13 mouse cellular contexts compared by ENCODE assay signal in genomic region chr5:111730560-111731167, GRCm38 (mm10). TPM values are rescaled to one million over a fixed set of nuclear protein-coding genes. Genes with fewer than 3 reads are reported as not detected.
DNase-seq lines count a peak whose midpoint lies in the region; ATAC-seq lines count a peak whose summit lies in the region.
"Had no signal": no experiment of that assay in that cellular context is flagged by ENCODE, and none has a peak within 500 bp of the region (broad histone marks: within the 10 kb centered on the region; RNA-seq: fewer than 3 reads in every experiment).

No protein-coding gene starts in this region.

- no peak for DNase-seq in heart, adult 8-10 months (ENCODE audit: low spot score)
- DNase-seq in embryo, embryonic 9.5 days (ENCODE audit: extremely low spot score): peak; percentile 45
- DNase-seq in hindbrain, embryonic 14.5 days (ENCODE audit: low spot score): no peak
- no peak for DNase-seq in adrenal gland, adult 18-20 months (ENCODE audit: low spot score in 2 of 2)
- no peak for DNase-seq in layer of hippocampus, postnatal 14 days (ENCODE audit: low spot score in 2 of 2)
- no peak for DNase-seq in cerebellum, adult 9-10 months
- DNase-seq: gastrocnemius, postnatal 14 days; kidney, adult 18-20 months; lung, postnatal 14 days had no signal

- no peak overlapping the region for H3K4me3 ChIP-seq in heart, embryonic 13.5 days
- no peak overlapping the region for H3K4me3 ChIP-seq in hindbrain, embryonic 14.5 days (replicated peaks; ENCODE audit: low read length)
- H3K4me3 ChIP-seq in neural tube, embryonic 12.5 days: no peak overlapping the region
- H3K4me3 ChIP-seq: embryonic facial prominence, embryonic 15.5 days had no signal

- H3K27ac ChIP-seq in heart, embryonic 13.5 days (replicated peaks): no peak overlapping the region
- H3K27ac ChIP-seq in hindbrain, embryonic 14.5 days: peak overlapping the region; percentile 66
- H3K27ac ChIP-seq in neural tube, embryonic 12.5 days: peak overlapping the region; percentile 38; the same call in 1 of the 2 replicates
- H3K27ac ChIP-seq: embryonic facial prominence, embryonic 15.5 days had no signal

- peaks cover 16% of the 10 kb centered on the region for H3K4me1 ChIP-seq in heart, embryonic 13.5 days
- H3K4me1 ChIP-seq in hindbrain, embryonic 14.5 days (replicated peaks; ENCODE audit: control insufficient read depth, insufficient read depth, low read length): peaks cover 13% of the 10 kb centered on the region; the same call in 1 of the 2 replicates
- peaks cover 21% of the 10 kb centered on the region for H3K4me1 ChIP-seq in neural tube, embryonic 12.5 days

- WGBS in heart, embryonic 13.5 days: 29% methylated on average over 16 of the region's 16 CpGs
- WGBS in hindbrain, embryonic 14.5 days: 9% methylated on average over 16 of the region's 16 CpGs
- WGBS in neural tube, embryonic 12.5 days: 6% methylated on average over 16 of the region's 16 CpGs

- peaks cover 7% of the 10 kb centered on the region; the same call in 1 of the 2 replicates for H3K9me3 ChIP-seq in heart, embryonic 13.5 days
- no peaks in the 10 kb centered on the region for H3K9me3 ChIP-seq in hindbrain, embryonic 14.5 days (ENCODE audit: control insufficient read depth, low read length)
- peaks cover 9% of the 10 kb centered on the region for H3K9me3 ChIP-seq in neural tube, embryonic 12.5 days
- H3K9me3 ChIP-seq: embryonic facial prominence, embryonic 15.5 days had no signal

- no peaks in the 10 kb centered on the region for H3K27me3 ChIP-seq in heart, embryonic 13.5 days (replicated peaks)
- H3K27me3 ChIP-seq in hindbrain, embryonic 14.5 days (ENCODE audit: control insufficient read depth, insufficient read depth, low read length): no peaks in the 10 kb centered on the region
- no peaks in the 10 kb centered on the region for H3K27me3 ChIP-seq in neural tube, embryonic 12.5 days (replicated peaks)
- H3K27me3 ChIP-seq: embryonic facial prominence, embryonic 15.5 days had no signal

- peak overlapping the region; percentile 37 for H3K9ac ChIP-seq in heart, embryonic 13.5 days
- H3K9ac ChIP-seq in hindbrain, embryonic 14.5 days: no peak overlapping the region
- peak overlapping the region; percentile 8; the same call in 1 of the 2 replicates for H3K9ac ChIP-seq in neural tube, embryonic 12.5 days
- H3K9ac ChIP-seq: embryonic facial prominence, embryonic 15.5 days had no signal

- no peak overlapping the region for H3K4me2 ChIP-seq in heart, embryonic 13.5 days
- no peak overlapping the region for H3K4me2 ChIP-seq in hindbrain, embryonic 14.5 days (replicated peaks)
- H3K4me2 ChIP-seq in neural tube, embryonic 12.5 days (replicated peaks): peak overlapping the region; percentile 2; the same call in 1 of the 2 replicates
- H3K4me2 ChIP-seq: embryonic facial prominence, embryonic 15.5 days had no signal

- ATAC-seq in heart, embryonic 13.5 days (ENCODE audit: extremely low read depth, insufficient number of reproducible peaks, low FRiP score, low TSS enrichment): no peak
- ATAC-seq in hindbrain, embryonic 14.5 days (ENCODE audit: low FRiP score): peak; percentile 37; the same call in 1 of the 2 replicates
- ATAC-seq in neural tube, embryonic 12.5 days (ENCODE audit: low FRiP score, low read depth): peak; percentile 13; the same call in 1 of the 2 replicates

- H3K36me3 ChIP-seq in heart, embryonic 13.5 days: no peaks in the 10 kb centered on the region
- H3K36me3 ChIP-seq in hindbrain, embryonic 14.5 days (replicated peaks; ENCODE audit: control insufficient read depth, insufficient read depth): no peaks in the 10 kb centered on the region
- peaks cover 5% of the 10 kb centered on the region; the same call in 1 of the 2 replicates for H3K36me3 ChIP-seq in neural tube, embryonic 12.5 days
- H3K36me3 ChIP-seq: embryonic facial prominence, embryonic 15.5 days had no signal

RNA-seq across cellular contexts. Expression of gene Gm26897, which starts 3.1 kb away (rescaled TPM):
- polyA plus RNA-seq in heart, embryonic 13.5 days (2015; fragmentation: Nextera tagmentation; extraction: Ambion mirVana): not detected in 2 replicates
- not detected for total RNA-seq in heart, adult 8-10 months (2022)
- not detected in 2 replicates for polyA plus RNA-seq in hindbrain, embryonic 14.5 days (2014; fragmentation: Nextera tagmentation; extraction: Ambion mirVana)
- not detected in 2 replicates for polyA plus RNA-seq in neural tube, embryonic 12.5 days (2016; fragmentation: Nextera tagmentation; extraction: Ambion mirVana)
- total RNA-seq in adrenal gland, adult 18-20 months (2021): not detected
- total RNA-seq in layer of hippocampus, postnatal 14 days (2021): not detected
- total RNA-seq: gastrocnemius, postnatal 14 days had no signal
- polyA plus RNA-seq: embryonic facial prominence, embryonic 15.5 days; limb, embryonic 11.5 days had no signal
